Mouse (Mus musculus): ENCODE results near the gene Olfr1437. TPM values are rescaled to one million over a fixed set of nuclear protein-coding genes. Genes with fewer than 3 reads are reported as not detected.
"Not testable (repeated sequence)": the region's sequence is repeated elsewhere in the genome, so short reads cannot be mapped to it uniquely, and the experiment has no call there.

The Olfr1437 gene
- not detected in 2 replicates for polyA plus RNA-seq (2014; fragmentation: Nextera tagmentation; extraction: Ambion mirVana)

GRCm38 (mm10) chr19:12325001-12325400 lies at the start of gene Olfr1437:
TSS of gene Olfr1437 (minus strand) at chr19:12325101.
- WGBS, result 86% methylated on average over 2 of the region's 2 CpGs
- no peaks in the 10 kb centered on the region for H3K36me3 ChIP-seq (ENCODE audit: control insufficient read depth, insufficient read depth, low read length)
- ATAC-seq (ENCODE audit: insufficient number of reproducible peaks, insufficient read depth, low FRiP score, low read depth), result no peak

GRCm38 (mm10) chr19:12374465-12375025 lies 49.6 kb upstream of the Olfr1437 start:
- Histone ChIP-seq H3K9me3 (ENCODE audit: control insufficient read depth, low read length) (no peaks in the 10 kb centered on the region), H3K36me3 (ENCODE audit: control insufficient read depth, insufficient read depth, low read length) (no peaks in the 10 kb centered on the region), H3K27ac (replicated peaks in 1 of 2; ENCODE audit: control insufficient read depth in 1 of 2, insufficient read depth in 1 of 2, low read depth in 2 of 2, low read length in 2 of 2) (no peak overlapping the region), H3K4me2 (ENCODE audit: low read length) (no peak overlapping the region), H3K4me1 (ENCODE audit: control insufficient read depth in 2 of 2, insufficient read depth in 2 of 2, low read length in 2 of 2) (no peaks in the 10 kb centered on the region), H3K4me3 (ENCODE audit: control insufficient read depth in 1 of 2, insufficient read depth in 1 of 2, low read depth in 1 of 2, low read length in 2 of 2) (no peak overlapping the region), H3K9ac (ENCODE audit: low read length) (no peak overlapping the region), H3K27me3 (ENCODE audit: control insufficient read depth, insufficient read depth, low read length) (no peaks in the 10 kb centered on the region)
- 65% methylated on average over 2 of the region's 2 CpGs for WGBS
- no peak for ATAC-seq (ENCODE audit: insufficient number of reproducible peaks, insufficient read depth, low FRiP score, low read depth)

More at GRCm38 (mm10) chr19:12325001-12325400, at the start of gene Olfr1437:
- Histone ChIP-seq H3K4me2 (ENCODE audit: low read length) (no peak within 1 kb of the TSS), H3K27ac (replicated peaks in 1 of 2; ENCODE audit: control insufficient read depth in 1 of 2, insufficient read depth in 1 of 2, low read depth in 2 of 2, low read length in 2 of 2) (no peak within 1 kb of the TSS), H3K27me3 (ENCODE audit: control insufficient read depth, insufficient read depth, low read length) (no peaks in the 10 kb centered on the region), H3K9me3 (ENCODE audit: control insufficient read depth, low read length) (no peaks in the 10 kb centered on the region), H3K4me3 (ENCODE audit: control insufficient read depth in 1 of 2, insufficient read depth in 1 of 2, low read depth in 1 of 2, low read length in 2 of 2) (no peak within 1 kb of the TSS), H3K4me1 (ENCODE audit: control insufficient read depth in 2 of 2, insufficient read depth in 2 of 2, low read length in 2 of 2) (no peaks in the 10 kb centered on the region), H3K9ac (ENCODE audit: low read length) (no peak within 1 kb of the TSS)

- Histone ChIP-seq H3K9ac (ENCODE audit: low read length) (no peak overlapping the region), H3K27me3 (ENCODE audit: control insufficient read depth, insufficient read depth, low read length) (no peaks in the 10 kb centered on the region), H3K9me3 (ENCODE audit: control insufficient read depth, low read length) (no peaks in the 10 kb centered on the region), H3K4me3 (ENCODE audit: control insufficient read depth in 1 of 2, insufficient read depth in 1 of 2, low read depth in 1 of 2, low read length in 2 of 2) (no peak overlapping the region), H3K4me2 (ENCODE audit: low read length) (no peak overlapping the region), H3K36me3 (ENCODE audit: control insufficient read depth, insufficient read depth, low read length) (no peaks in the 10 kb centered on the region), H3K4me1 (ENCODE audit: control insufficient read depth in 2 of 2, insufficient read depth in 2 of 2, low read length in 2 of 2) (no peaks in the 10 kb centered on the region), H3K27ac (replicated peaks in 1 of 2; ENCODE audit: control insufficient read depth in 1 of 2, insufficient read depth in 1 of 2, low read depth in 2 of 2, low read length in 2 of 2) (no peak overlapping the region)
- 60% methylated on average over 3 of the region's 3 CpGs for WGBS
- ATAC-seq (ENCODE audit: insufficient number of reproducible peaks, insufficient read depth, low FRiP score, low read depth), result no peak
Observed at GRCm38 (mm10) chr19:12373004-12373403, 48.1 kb upstream of the Olfr1437 start.

- no peaks in the 10 kb centered on the region for H3K4me1 ChIP-seq (ENCODE audit: control insufficient read depth in 2 of 2, insufficient read depth in 2 of 2, low read length in 2 of 2)
- H3K4me2 ChIP-seq (ENCODE audit: low read length), result no peak within 1 kb of the TSS
- H3K9ac ChIP-seq (ENCODE audit: low read length), result no peak within 1 kb of the TSS
- H3K27me3 ChIP-seq (ENCODE audit: control insufficient read depth, insufficient read depth, low read length), result no peaks in the 10 kb centered on the region
- H3K9me3 ChIP-seq (ENCODE audit: control insufficient read depth, low read length), result no peaks in the 10 kb centered on the region
- no peak for ATAC-seq (ENCODE audit: insufficient number of reproducible peaks, insufficient read depth, low FRiP score, low read depth)
- H3K4me3 ChIP-seq (ENCODE audit: control insufficient read depth in 1 of 2, insufficient read depth in 1 of 2, low read depth in 1 of 2, low read length in 2 of 2), result no peak within 1 kb of the TSS
- 79% methylated on average over 3 of the region's 3 CpGs for WGBS
- no peak within 1 kb of the TSS for H3K27ac ChIP-seq (replicated peaks in 1 of 2; ENCODE audit: control insufficient read depth in 1 of 2, insufficient read depth in 1 of 2, low read depth in 2 of 2, low read length in 2 of 2)
- H3K36me3 ChIP-seq (ENCODE audit: control insufficient read depth, insufficient read depth, low read length), result no peaks in the 10 kb centered on the region
Observed at GRCm38 (mm10) chr19:12335810-12336209, 10.9 kb upstream of the Olfr1437 start, which contains the start of gene Olfr1438-ps1. TSS of gene Olfr1438-ps1 (minus strand) at chr19:12335910.

GRCm38 (mm10) chr19:12299030-12299429 lies 25.9 kb downstream of the Olfr1437 start, which contains the start of gene Olfr1436:
TSS of gene Olfr1436 (minus strand) at chr19:12299130.
- not testable (repeated sequence) for H3K4me1 ChIP-seq (ENCODE audit: control insufficient read depth in 2 of 2, insufficient read depth in 2 of 2, low read length in 2 of 2); H3K27me3 ChIP-seq (ENCODE audit: control insufficient read depth, insufficient read depth, low read length); H3K9me3 ChIP-seq (ENCODE audit: control insufficient read depth, low read length); H3K4me3 ChIP-seq (ENCODE audit: control insufficient read depth in 1 of 2, insufficient read depth in 1 of 2, low read depth in 1 of 2, low read length in 2 of 2); H3K9ac ChIP-seq (ENCODE audit: low read length); H3K4me2 ChIP-seq (ENCODE audit: low read length); ATAC-seq (ENCODE audit: insufficient number of reproducible peaks, insufficient read depth, low FRiP score, low read depth); H3K36me3 ChIP-seq (ENCODE audit: control insufficient read depth, insufficient read depth, low read length); H3K27ac ChIP-seq (replicated peaks in 1 of 2; ENCODE audit: control insufficient read depth in 1 of 2, insufficient read depth in 1 of 2, low read depth in 2 of 2, low read length in 2 of 2)
- WGBS, result 48% methylated on average over 1 of the region's 1 CpGs

- Histone ChIP-seq H3K36me3 (ENCODE audit: control insufficient read depth, insufficient read depth, low read length) (no peaks in the 10 kb centered on the region), H3K27me3 (ENCODE audit: control insufficient read depth, insufficient read depth, low read length) (no peaks in the 10 kb centered on the region), H3K27ac (replicated peaks in 1 of 2; ENCODE audit: control insufficient read depth in 1 of 2, insufficient read depth in 1 of 2, low read depth in 2 of 2, low read length in 2 of 2) (no peak overlapping the region), H3K4me2 (ENCODE audit: low read length) (no peak overlapping the region), H3K9ac (ENCODE audit: low read length) (no peak overlapping the region), H3K9me3 (ENCODE audit: control insufficient read depth, low read length) (no peaks in the 10 kb centered on the region), H3K4me3 (ENCODE audit: control insufficient read depth in 1 of 2, insufficient read depth in 1 of 2, low read depth in 1 of 2, low read length in 2 of 2) (no peak overlapping the region), H3K4me1 (ENCODE audit: control insufficient read depth in 2 of 2, insufficient read depth in 2 of 2, low read length in 2 of 2) (no peaks in the 10 kb centered on the region)
- ATAC-seq (ENCODE audit: insufficient number of reproducible peaks, insufficient read depth, low FRiP score, low read depth), result no peak
Observed at GRCm38 (mm10) chr19:12292979-12293378, 31.9 kb downstream of the Olfr1437 start.

GRCm38 (mm10) chr19:12279554-12279953 lies 45.3 kb downstream of the Olfr1437 start, which contains the start of gene Olfr1434:
TSS of gene Olfr1434 (plus strand) at chr19:12279854.
- 59% methylated on average over 2 of the region's 2 CpGs for WGBS
- Histone ChIP-seq H3K36me3 (ENCODE audit: control insufficient read depth, insufficient read depth, low read length) (no peaks in the 10 kb centered on the region), H3K4me2 (ENCODE audit: low read length) (no peak within 1 kb of the TSS), H3K4me3 (ENCODE audit: control insufficient read depth in 1 of 2, insufficient read depth in 1 of 2, low read depth in 1 of 2, low read length in 2 of 2) (no peak within 1 kb of the TSS), H3K9ac (ENCODE audit: low read length) (no peak within 1 kb of the TSS), H3K27me3 (ENCODE audit: control insufficient read depth, insufficient read depth, low read length) (no peaks in the 10 kb centered on the region), H3K9me3 (ENCODE audit: control insufficient read depth, low read length) (no peaks in the 10 kb centered on the region), H3K4me1 (ENCODE audit: control insufficient read depth in 2 of 2, insufficient read depth in 2 of 2, low read length in 2 of 2) (no peaks in the 10 kb centered on the region), H3K27ac (replicated peaks in 1 of 2; ENCODE audit: control insufficient read depth in 1 of 2, insufficient read depth in 1 of 2, low read depth in 2 of 2, low read length in 2 of 2) (no peak within 1 kb of the TSS)
- no peak for ATAC-seq (ENCODE audit: insufficient number of reproducible peaks, insufficient read depth, low FRiP score, low read depth)

Data from heart, embryonic 14.5 days (tissue).